In the genomic region with DNA sequence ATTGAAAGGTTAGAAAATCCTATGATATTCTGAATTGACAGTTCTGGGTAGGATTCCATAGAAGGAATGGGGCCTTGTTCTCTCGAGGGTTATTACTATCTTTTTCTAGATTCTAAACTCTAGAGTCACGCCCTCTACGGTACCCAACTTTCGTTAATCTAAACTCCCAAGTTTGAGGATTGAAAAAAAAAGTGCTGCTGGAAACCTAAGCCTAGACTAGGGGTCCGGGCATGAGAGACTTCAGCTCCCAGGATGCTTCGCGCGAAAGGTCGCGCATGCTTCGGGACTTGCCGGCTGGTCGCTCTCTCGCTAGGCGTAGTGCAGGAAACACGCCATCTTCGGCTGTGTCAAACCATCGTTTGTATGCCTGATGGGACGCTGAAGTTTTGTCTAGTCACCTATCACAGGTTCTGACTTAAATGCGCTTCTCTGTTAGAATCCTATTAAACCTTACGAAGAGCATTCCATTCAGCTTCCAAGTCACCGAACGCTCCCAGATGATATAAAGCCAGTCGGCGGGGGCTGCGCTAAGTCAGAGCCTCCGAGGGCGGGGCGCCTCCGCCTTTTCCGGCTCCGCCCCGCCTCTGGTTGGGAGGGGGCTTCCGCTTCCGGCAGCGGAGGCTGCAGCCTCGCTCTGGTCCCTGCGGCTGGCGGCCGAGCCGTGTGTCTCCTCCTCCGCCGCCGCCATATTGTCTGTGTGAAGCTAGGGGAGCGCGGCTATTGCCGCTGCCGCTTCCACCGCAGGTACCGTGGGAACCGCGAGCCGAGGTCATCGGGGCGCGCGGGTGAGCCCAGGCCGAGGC, we compare ENCODE assay signal across 7 mouse cellular contexts. TPM values are rescaled to one million over a fixed set of nuclear protein-coding genes. Genes with fewer than 3 reads are reported as not detected.
DNase-seq lines count a peak whose midpoint lies in the region; ATAC-seq and TF ChIP-seq lines count a peak whose summit lies in the region.

Csnk2a1 (plus strand) TSS at position 592 of the 803 bp plus-strand sequence.

- peaks cover 10% of the 10 kb centered on the region; the same call in 1 of the 2 replicates for H3K4me1 ChIP-seq in intestine, postnatal 0 days (replicated peaks; ENCODE audit: control insufficient read depth, insufficient read depth, low read length)
- H3K4me1 ChIP-seq in midbrain, embryonic 12.5 days, result peaks cover 22% of the 10 kb centered on the region
- peaks cover 3% of the 10 kb centered on the region; the same call in 1 of the 2 replicates for H3K4me1 ChIP-seq in small intestine, adult 2 months (ENCODE audit: control insufficient read depth, insufficient read depth, insufficient read length, low read length)

- peak; percentile 88 for DNase-seq in adrenal gland, adult 8-10 months
- peak; percentile 89 for DNase-seq in embryo, embryonic 9.5 days (ENCODE audit: extremely low spot score)
- DNase-seq in gonadal fat pad, adult 2 months (ENCODE audit: low read depth), result no peak
- peak; percentile 90 for DNase-seq in left cerebral cortex, postnatal 4 days

- 0 out of 2 replicates have a peak, but pooled peaks have one; percentile 4 for TF ChIP-seq CTCF in intestine, postnatal 0 days (IDR thresholded peaks at IDR 0.05; ENCODE audit: low read depth)
- no peak for TF ChIP-seq CTCF in small intestine, adult 2 months (IDR thresholded peaks at IDR 0.05; ENCODE audit: extremely low read depth, insufficient read length, insufficient replicate concordance, low read depth, low read length)

- H3K9me3 ChIP-seq in intestine, postnatal 0 days (ENCODE audit: control insufficient read depth), result no peaks in the 10 kb centered on the region
- no peaks in the 10 kb centered on the region for H3K9me3 ChIP-seq in midbrain, embryonic 12.5 days

- ATAC-seq in intestine, postnatal 0 days, result peak; percentile 94
- peak; percentile 96 for ATAC-seq in midbrain, embryonic 12.5 days (ENCODE audit: low FRiP score, low read depth)

- peak within 1 kb of the TSS; percentile 99 for H3K27ac ChIP-seq in intestine, postnatal 0 days (ENCODE audit: low read depth, low read length)
- peak within 1 kb of the TSS; percentile 97 for H3K27ac ChIP-seq in midbrain, embryonic 12.5 days (replicated peaks)
- H3K27ac ChIP-seq in small intestine, adult 2 months (ENCODE audit: insufficient read depth, low read depth, low read length), result peak within 1 kb of the TSS; percentile 94

- H3K27me3 ChIP-seq in intestine, postnatal 0 days (replicated peaks; ENCODE audit: control insufficient read depth, insufficient read depth, low read length), result no peaks in the 10 kb centered on the region
- no peaks in the 10 kb centered on the region for H3K27me3 ChIP-seq in midbrain, embryonic 12.5 days
- no peaks in the 10 kb centered on the region for H3K27me3 ChIP-seq in small intestine, adult 2 months (ENCODE audit: control insufficient read depth, insufficient read depth, low read length)

- peak within 1 kb of the TSS; percentile 68 for H3K4me2 ChIP-seq in intestine, postnatal 0 days (replicated peaks; ENCODE audit: low read depth)
- peak within 1 kb of the TSS; percentile 86 for H3K4me2 ChIP-seq in midbrain, embryonic 12.5 days (replicated peaks)

- peak within 1 kb of the TSS; percentile 89 for H3K9ac ChIP-seq in intestine, postnatal 0 days (ENCODE audit: low read depth, low read length)
- peak within 1 kb of the TSS; percentile 98 for H3K9ac ChIP-seq in midbrain, embryonic 12.5 days (replicated peaks)

- peak; percentile 55 for TF ChIP-seq POLR2A in small intestine, adult 2 months (IDR thresholded peaks at IDR 0.05; ENCODE audit: low read depth, low read length)

- intact Hi-C loops in left cerebral cortex, postnatal 4 days (cut with DNase I), result no loop called here

- H3K36me3 ChIP-seq in intestine, postnatal 0 days (ENCODE audit: control insufficient read depth, insufficient read depth), result 0 out of 2 replicates have a peak, but pooled peaks cover 5% of the 10 kb centered on the region
- H3K36me3 ChIP-seq in midbrain, embryonic 12.5 days, result peaks cover 7% of the 10 kb centered on the region; the same call in 1 of the 2 replicates
- H3K36me3 ChIP-seq in small intestine, adult 2 months (ENCODE audit: control insufficient read depth, insufficient read depth, low read length), result 0 out of 2 replicates have a peak, but pooled peaks cover 1% of the 10 kb centered on the region

- peak within 1 kb of the TSS; percentile 96 for H3K4me3 ChIP-seq in intestine, postnatal 0 days (ENCODE audit: low read depth, low read length)
- H3K4me3 ChIP-seq in midbrain, embryonic 12.5 days, result peak within 1 kb of the TSS; percentile 95
- H3K4me3 ChIP-seq in small intestine, adult 2 months (ENCODE audit: low read depth, low read length), result peak within 1 kb of the TSS; percentile 93

- WGBS in intestine, postnatal 0 days, result under 1% methylated on average over 48 of the region's 58 CpGs
- WGBS in midbrain, embryonic 12.5 days, result under 1% methylated on average over 58 of the region's 58 CpGs
- WGBS in small intestine, adult 2 months, result under 1% methylated on average over 58 of the region's 58 CpGs

RNA-seq across cellular contexts. Expression of gene Csnk2a1, which starts in this region (rescaled TPM):
- 100 to 1,000 TPM in 3 of 4 experiments, 10 to 100 TPM in 1; 91.6 to 116 (median 107) TPM for total RNA-seq in adrenal gland, adult 8-10 months (2022)
- polyA plus RNA-seq in gonadal fat pad, adult 2 months (2012; rRNA removed), result 26.7 and 29.6 TPM in 2 replicates
- polyA plus RNA-seq in intestine, postnatal 0 days (2015; fragmentation: Nextera tagmentation; extraction: Ambion mirVana), result 74.7 and 83.2 TPM in 2 replicates
- 100 to 1,000 TPM; 142 to 148 TPM for total RNA-seq in left cerebral cortex, postnatal 4 days (2021)
- 92.3 and 97.8 TPM in 2 replicates for polyA plus RNA-seq in midbrain, embryonic 12.5 days (2016; fragmentation: Nextera tagmentation; extraction: Ambion mirVana)
- 2.6 and 10.1 TPM in 2 replicates for polyA plus RNA-seq in small intestine, adult 2 months (2012; rRNA removed)
